Comparison of ENCODE assay signal across 9 mouse cellular contexts in genomic region chr13:102899253-102900082, GRCm38 (mm10).
A peak's percentile ranks its signal among the peaks of the same experiment; 100 is the strongest.
DNase-seq lines count a peak whose midpoint lies in the region; ATAC-seq lines count a peak whose summit lies in the region.
"Had no signal": no experiment of that assay in that cellular context is flagged by ENCODE, and none has a peak within 500 bp of the region (broad histone marks: within the 10 kb centered on the region; RNA-seq: fewer than 3 reads in every experiment).

No protein-coding gene starts in this region.

- no peak overlapping the region for H3K27ac ChIP-seq in midbrain, embryonic 11.5 days (ENCODE audit: low read depth, low read length)
- H3K27ac ChIP-seq in midbrain, embryonic 15.5 days: no peak overlapping the region
- H3K27ac ChIP-seq in intestine, embryonic 16.5 days (ENCODE audit: low read length): peak overlapping the region; percentile 83
- peak overlapping the region; percentile 58 for H3K27ac ChIP-seq in stomach, embryonic 15.5 days
- H3K27ac ChIP-seq: neural tube, embryonic 13.5 days had no signal

- no peaks in the 10 kb centered on the region for H3K9me3 ChIP-seq in midbrain, embryonic 11.5 days (ENCODE audit: control insufficient read depth, low read length)
- no peaks in the 10 kb centered on the region for H3K9me3 ChIP-seq in midbrain, embryonic 15.5 days
- no peaks in the 10 kb centered on the region for H3K9me3 ChIP-seq in intestine, embryonic 16.5 days (ENCODE audit: control insufficient read depth, low read length)
- no peaks in the 10 kb centered on the region for H3K9me3 ChIP-seq in stomach, embryonic 15.5 days
- H3K9me3 ChIP-seq: neural tube, embryonic 13.5 days had no signal

- no peak overlapping the region for H3K4me2 ChIP-seq in midbrain, embryonic 11.5 days
- no peak overlapping the region for H3K4me2 ChIP-seq in midbrain, embryonic 15.5 days
- no peak overlapping the region for H3K4me2 ChIP-seq in intestine, embryonic 16.5 days (ENCODE audit: low read depth, low read length)
- 0 out of 2 replicates have a peak overlapping the region, but pooled peaks have one; percentile 21 for H3K4me2 ChIP-seq in stomach, embryonic 15.5 days
- H3K4me2 ChIP-seq: neural tube, embryonic 13.5 days had no signal

- 77% methylated on average over 9 of the region's 9 CpGs for WGBS in midbrain, embryonic 11.5 days
- WGBS in midbrain, embryonic 15.5 days: 75% methylated on average over 9 of the region's 9 CpGs
- WGBS in intestine, embryonic 16.5 days: 65% methylated on average over 9 of the region's 9 CpGs
- WGBS in stomach, embryonic 15.5 days: 70% methylated on average over 9 of the region's 9 CpGs

- 0 out of 2 replicates have a peak, but pooled peaks have one; percentile 18 for ATAC-seq in midbrain, embryonic 11.5 days (ENCODE audit: low FRiP score)
- no peak for ATAC-seq in midbrain, embryonic 15.5 days (replicated peaks)
- ATAC-seq in intestine, embryonic 16.5 days: peak; percentile 68
- peak; percentile 17; the same call in 1 of the 2 replicates for ATAC-seq in stomach, embryonic 15.5 days (ENCODE audit: insufficient read depth, low FRiP score, low read depth)

- H3K36me3 ChIP-seq in midbrain, embryonic 11.5 days (ENCODE audit: control insufficient read depth, insufficient read depth, low read length): no peaks in the 10 kb centered on the region
- H3K36me3 ChIP-seq in midbrain, embryonic 15.5 days (replicated peaks): no peaks in the 10 kb centered on the region
- H3K36me3 ChIP-seq in intestine, embryonic 16.5 days (ENCODE audit: control insufficient read depth, insufficient read depth, low read length): no peaks in the 10 kb centered on the region
- H3K36me3 ChIP-seq in stomach, embryonic 15.5 days: no peaks in the 10 kb centered on the region
- H3K36me3 ChIP-seq: neural tube, embryonic 13.5 days had no signal

- no peaks in the 10 kb centered on the region for H3K27me3 ChIP-seq in midbrain, embryonic 11.5 days (ENCODE audit: control insufficient read depth, insufficient read depth, low read length)
- H3K27me3 ChIP-seq in midbrain, embryonic 15.5 days (replicated peaks): no peaks in the 10 kb centered on the region
- H3K27me3 ChIP-seq in intestine, embryonic 16.5 days (replicated peaks; ENCODE audit: control insufficient read depth, insufficient read depth, low read length): no peaks in the 10 kb centered on the region
- H3K27me3 ChIP-seq in stomach, embryonic 15.5 days (replicated peaks): no peaks in the 10 kb centered on the region
- H3K27me3 ChIP-seq: neural tube, embryonic 13.5 days had no signal

- peak; percentile 14 for DNase-seq in adrenal gland, postnatal 25 days
- DNase-seq in adrenal gland, postnatal 4 days (ENCODE audit: low spot score in 2 of 2): no peak
- DNase-seq in midbrain, embryonic 11.5 days (ENCODE audit: low spot score, missing footprints): peak; percentile 76
- no peak for DNase-seq in frontal cortex, postnatal 10 days (ENCODE audit: low spot score in 2 of 2)
- no peak for DNase-seq in thymus, postnatal 4 days

- peaks cover 22% of the 10 kb centered on the region for H3K4me1 ChIP-seq in midbrain, embryonic 11.5 days (ENCODE audit: control insufficient read depth, insufficient read depth, low read length)
- peaks cover 21% of the 10 kb centered on the region for H3K4me1 ChIP-seq in midbrain, embryonic 15.5 days
- peaks cover 37% of the 10 kb centered on the region for H3K4me1 ChIP-seq in intestine, embryonic 16.5 days (ENCODE audit: control insufficient read depth, insufficient read depth, low read length)
- H3K4me1 ChIP-seq in stomach, embryonic 15.5 days: peaks cover 17% of the 10 kb centered on the region; the same call in 1 of the 2 replicates

- H3K9ac ChIP-seq in midbrain, embryonic 11.5 days (ENCODE audit: low read length): no peak overlapping the region
- no peak overlapping the region for H3K9ac ChIP-seq in midbrain, embryonic 15.5 days
- H3K9ac ChIP-seq in intestine, embryonic 16.5 days (ENCODE audit: low read depth, low read length): no peak overlapping the region
- no peak overlapping the region for H3K9ac ChIP-seq in stomach, embryonic 15.5 days
- H3K9ac ChIP-seq: neural tube, embryonic 13.5 days had no signal

- H3K4me3 ChIP-seq in midbrain, embryonic 11.5 days (ENCODE audit: low read depth, low read length): no peak overlapping the region
- no peak overlapping the region for H3K4me3 ChIP-seq in midbrain, embryonic 15.5 days
- no peak overlapping the region for H3K4me3 ChIP-seq in intestine, embryonic 16.5 days (ENCODE audit: low read length)
- H3K4me3 ChIP-seq in stomach, embryonic 15.5 days (replicated peaks): no peak overlapping the region
- H3K4me3 ChIP-seq: neural tube, embryonic 13.5 days had no signal

Comparison
In these comparisons a context has a peak if more than half of its experiments do, and no peak if none do; other contexts are left out.
1. DNase-seq: peak in adrenal gland, postnatal 25 days (single experiment) and midbrain, embryonic 11.5 days (single experiment); none in adrenal gland, postnatal 4 days (0 of 2), frontal cortex, postnatal 10 days (0 of 2) and thymus, postnatal 4 days (single experiment).
2. H3K27ac ChIP-seq: peak in intestine, embryonic 16.5 days (single experiment) and stomach, embryonic 15.5 days (single experiment); none in midbrain, embryonic 11.5 days (single experiment) and midbrain, embryonic 15.5 days (single experiment).